Mouse (Mus musculus) CH12.LX (cell line): ENCODE data around the gene Ctps. TPM values are rescaled to one million over a fixed set of nuclear protein-coding genes. Genes with fewer than 3 reads are reported as not detected.
A peak's percentile ranks its signal among the peaks of the same experiment; 100 is the strongest.
"Not testable (repeated sequence)": the region's sequence is repeated elsewhere in the genome, so short reads cannot be mapped to it uniquely, and the experiment has no call there.

Experiments
- DNase-seq: peaks from one replicate; pipeline ENCODE4 v3.0.0-alpha.2; 2013; ENCODE audit errors: extremely low read depth
- H3K27ac ChIP-seq: 2 replicates; pipeline ENCODE4 v1.5.1; 2012; ENCODE audit warnings: low read depth, mild to moderate bottlenecking, control low read depth, moderate library complexity; ENCODE audit not compliant: insufficient read depth
- H3K27me3 ChIP-seq: replicated peaks from 2 replicates; pipeline ENCODE3; 2012; ENCODE audit warnings: inconsistent platforms
- H3K36me3 ChIP-seq, 2 experiments: replicated peaks in 1 of 2; 2 replicates each; pipeline versions ENCODE3 to v1.6.1; 2012; ENCODE audit warnings: inconsistent platforms in 1 of 2, low read length in 1 of 2, mild to moderate bottlenecking in 1 of 2, mixed read lengths in 1 of 2, moderate library complexity in 1 of 2; ENCODE audit not compliant: control insufficient read depth in 1 of 2, insufficient read depth in 1 of 2
- H3K4me1 ChIP-seq, 2 experiments: 2 replicates each; pipeline ENCODE4 v1.6.1; 2012; ENCODE audit warnings: inconsistent platforms in 1 of 2, moderate library complexity in 1 of 2; ENCODE audit not compliant: insufficient read depth in 2 of 2, control insufficient read depth in 1 of 2
- H3K4me2 ChIP-seq: 2 replicates; pipeline ENCODE4 v1.6.1; 2012; ENCODE audit warnings: low read depth, mild to moderate bottlenecking, control low read depth; ENCODE audit not compliant: poor library complexity, insufficient read depth, severe bottlenecking
- H3K4me3 ChIP-seq, 3 experiments: fragments of 150-350 bp in 1 of 3; sonication (generic) in 1 of 3; replicated peaks in 1 of 3; 2 replicates each; pipeline versions ENCODE3 to v1.5.1; 2011 to 2012; ENCODE audit warnings: low read depth in 2 of 3, low read length in 2 of 3, mild to moderate bottlenecking in 2 of 3, moderate library complexity in 2 of 3, control low read depth in 1 of 3, improper control_type of control experiment in 1 of 3, inconsistent platforms in 1 of 3, mixed read lengths in 1 of 3; ENCODE audit not compliant: poor library complexity in 1 of 3
- H3K79me2 ChIP-seq: replicated peaks from 2 replicates; pipeline ENCODE4 v1.6.1; 2012; ENCODE audit warnings: mild to moderate bottlenecking, moderate library complexity; ENCODE audit not compliant: control insufficient read depth, poor library complexity, insufficient read depth, severe bottlenecking; ENCODE audit errors: extremely low read depth
- H3K9ac ChIP-seq: 2 replicates; pipeline ENCODE4 v1.6.1; 2012; ENCODE audit warnings: low read depth, mild to moderate bottlenecking, control low read depth, moderate library complexity; ENCODE audit not compliant: insufficient read depth
- H3K9me3 ChIP-seq: replicated peaks from 2 replicates; pipeline ENCODE3; 2012; ENCODE audit warnings: low read length, inconsistent platforms, mixed read lengths
- BHLHE40 ChIP-seq: IDR thresholded peaks from 2 replicates; pipeline ENCODE4 v1.6.1; 2011; ENCODE audit warnings: mild to moderate bottlenecking, low read depth, low read length, improper control_type of control experiment
- CHD2 ChIP-seq: IDR thresholded peaks from 2 replicates; pipeline ENCODE4 v1.6.1; 2011; ENCODE audit warnings: low read length, improper control_type of control experiment
- CTCF ChIP-seq, 2 experiments: IDR thresholded peaks in 1 of 2; conservative IDR thresholded peaks in 1 of 2; 2 replicates each; pipeline ENCODE4 v1.5.1; 2011 to 2012; ENCODE audit warnings: low read depth in 2 of 2, low read length in 2 of 2, improper control_type of control experiment in 1 of 2, inconsistent platforms in 1 of 2, mild to moderate bottlenecking in 1 of 2, moderate library complexity in 1 of 2
- E2F4 ChIP-seq: IDR thresholded peaks from 2 replicates; pipeline ENCODE4 v1.6.1; 2011; ENCODE audit warnings: low read depth, low read length, improper control_type of control experiment; ENCODE audit not compliant: insufficient replicate concordance
- ELF1 ChIP-seq: IDR thresholded peaks from 2 replicates; pipeline ENCODE4 v1.6.1; 2014; ENCODE audit warnings: low read depth, mild to moderate bottlenecking, inconsistent platforms, low read length, improper control_type of control experiment
- ETS1 ChIP-seq: conservative IDR thresholded peaks from 2 replicates; pipeline ENCODE4 v1.6.1; 2012; ENCODE audit warnings: low read depth, mild to moderate bottlenecking, inconsistent platforms, low read length, improper control_type of control experiment, moderate library complexity
- HCFC1 ChIP-seq: IDR thresholded peaks from 2 replicates; pipeline ENCODE4 v1.6.1; 2012; ENCODE audit warnings: low read depth, mild to moderate bottlenecking, inconsistent platforms, low read length, improper control_type of control experiment
- IRF4 ChIP-seq: IDR thresholded peaks from 2 replicates; pipeline ENCODE4 v1.6.1; 2014; ENCODE audit warnings: low read depth, mild to moderate bottlenecking, inconsistent platforms, low read length, improper control_type of control experiment
- JUN ChIP-seq: IDR thresholded peaks from 2 replicates; pipeline ENCODE4 v1.6.1; 2011; ENCODE audit warnings: low read depth, mild to moderate bottlenecking, low read length, improper control_type of control experiment, moderate library complexity; ENCODE audit not compliant: insufficient read depth
- JUND ChIP-seq: conservative IDR thresholded peaks from 2 replicates; pipeline ENCODE4 v1.6.1; 2011; ENCODE audit warnings: low read depth, low read length, improper control_type of control experiment
- KAT2A ChIP-seq: IDR thresholded peaks from 2 replicates; pipeline ENCODE4 v1.6.1; 2012; ENCODE audit warnings: low read length, improper control_type of control experiment, inconsistent platforms; ENCODE audit not compliant: insufficient replicate concordance
- MAX ChIP-seq: IDR thresholded peaks from 2 replicates; pipeline ENCODE4 v1.6.1; 2011; ENCODE audit warnings: low read length, improper control_type of control experiment
- MAZ ChIP-seq: IDR thresholded peaks from 2 replicates; pipeline ENCODE4 v1.6.1; 2012; ENCODE audit warnings: low read depth, mild to moderate bottlenecking, inconsistent platforms, low read length, improper control_type of control experiment, moderate library complexity
- MEF2A ChIP-seq: IDR thresholded peaks from 2 replicates; pipeline ENCODE4 v1.6.1; 2014; ENCODE audit warnings: low read depth, mild to moderate bottlenecking, inconsistent platforms, low read length, improper control_type of control experiment, borderline replicate concordance
- MXI1 ChIP-seq: IDR thresholded peaks from 2 replicates; pipeline ENCODE4 v1.6.1; 2011; ENCODE audit warnings: mild to moderate bottlenecking, low read depth, low read length, improper control_type of control experiment
- MYC ChIP-seq: IDR thresholded peaks from 2 replicates; pipeline ENCODE4 v1.6.1; 2011; ENCODE audit warnings: low read depth, mild to moderate bottlenecking, improper control_type of control experiment, low read length
- NELFE ChIP-seq: IDR thresholded peaks from 2 replicates; pipeline ENCODE4 v1.6.1; 2011; ENCODE audit warnings: low read depth, low read length, improper control_type of control experiment
- PAX5 ChIP-seq: IDR thresholded peaks from 2 replicates; pipeline ENCODE4 v1.6.1; 2012; ENCODE audit warnings: low read length, inconsistent platforms, mixed read lengths
- POLR2A ChIP-seq: IDR thresholded peaks from 2 replicates; pipeline ENCODE4 v1.6.1; 2011; ENCODE audit warnings: low read depth, mild to moderate bottlenecking, improper control_type of control experiment, low read length
- POLR2AphosphoS2 ChIP-seq: IDR thresholded peaks from 2 replicates; pipeline ENCODE4 v1.6.1; 2011; ENCODE audit warnings: low read depth, low read length, improper control_type of control experiment
- RAD21 ChIP-seq: IDR thresholded peaks from 2 replicates; pipeline ENCODE4 v1.6.1; 2011; ENCODE audit warnings: low read depth, mild to moderate bottlenecking, low read length, improper control_type of control experiment, moderate library complexity
- RCOR1 ChIP-seq: conservative IDR thresholded peaks from 2 replicates; pipeline ENCODE4 v1.6.1; 2012; ENCODE audit warnings: low read depth, mild to moderate bottlenecking, inconsistent platforms, low read length, improper control_type of control experiment
- SIN3A ChIP-seq: IDR thresholded peaks from 2 replicates; pipeline ENCODE4 v1.6.1; 2012; ENCODE audit warnings: low read length, improper control_type of control experiment, inconsistent platforms
- SMC3 ChIP-seq: IDR thresholded peaks from 2 replicates; pipeline ENCODE4 v1.6.1; 2011; ENCODE audit warnings: low read depth, low read length, improper control_type of control experiment
- TCF12 ChIP-seq: IDR thresholded peaks from 2 replicates; pipeline ENCODE4 v1.6.1; 2014; ENCODE audit warnings: low read depth, mild to moderate bottlenecking, inconsistent platforms, low read length, improper control_type of control experiment
- USF1 ChIP-seq: IDR thresholded peaks from 2 replicates; pipeline ENCODE4 v1.6.1; 2014; ENCODE audit warnings: low read depth, mild to moderate bottlenecking, inconsistent platforms, low read length, improper control_type of control experiment
- USF2 ChIP-seq: conservative IDR thresholded peaks from 2 replicates; pipeline ENCODE4 v1.6.1; 2011; ENCODE audit warnings: low read depth, low read length, improper control_type of control experiment
- ZMIZ1 ChIP-seq: IDR thresholded peaks from 2 replicates; pipeline ENCODE4 v1.6.1; 2012; ENCODE audit warnings: low read depth, mild to moderate bottlenecking, inconsistent platforms, low read length, improper control_type of control experiment
- dilution Hi-C: fragments of 300-500 bp; cut with MboI; formaldehyde crosslinking; loops from 2 replicates; pipeline ENCODE4 v1.14.3; 2020; ENCODE audit warnings: low sequenced_read_pairs; ENCODE audit not compliant: extremely low pct_unique_long_range_greater_than_20kb, extremely low pct_ligation_motif_present
- in situ Hi-C: fragments of 300-500 bp; cut with MboI; formaldehyde crosslinking; loops from 3 replicates; pipeline ENCODE4 v1.14.3; 2019; ENCODE audit warnings: low sequenced_read_pairs, low pct_ligation_motif_present, low pct_unique_long_range_greater_than_20kb, mixed read lengths
- polyA plus RNA-seq: library from polyadenylated mRNA; unstranded; fragments of >175 nt; gene quantifications from 2 replicates; pipeline ENCODE4 v1.2.1, GENCODE M21; 2012; ENCODE audit warnings: low read depth; ENCODE audit not compliant: insufficient read length
- total RNA-seq, 2 experiments: library from RNA; depleted of rRNA; stranded (reverse); fragments of 300-350 nt in 1 of 2; fragments of >200 nt in 1 of 2; gene quantifications; 2 replicates each; pipeline ENCODE4 v1.2.3; 2012 to 2014

The Ctps gene
- total and polyA plus RNA-seq, 3 experiments, result 93.2 to 179 (median 140) TPM

DNA sequence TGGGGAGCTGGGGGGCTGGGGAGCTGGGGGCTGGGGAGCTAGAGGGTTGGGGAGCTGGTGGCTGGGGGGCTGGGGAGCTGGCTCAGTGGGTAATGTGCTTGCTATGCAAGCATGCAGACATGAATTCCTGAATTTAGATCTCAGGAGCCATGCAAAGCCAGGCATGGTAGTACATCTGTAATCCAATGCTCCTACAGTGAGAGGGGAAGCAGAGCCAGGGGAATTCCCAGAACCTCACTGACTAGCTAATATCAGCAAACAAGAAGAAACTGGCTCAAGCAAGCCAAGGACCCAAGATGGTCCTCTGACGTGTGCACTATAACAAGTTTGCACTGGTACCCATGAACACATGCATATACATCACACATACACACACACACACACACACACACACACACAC is 31.7 kb upstream of the Ctps start:
- Histone ChIP-seq H3K27me3 (no peaks in the 10 kb centered on the region), H3K36me3 (no peaks in the 10 kb centered on the region), H3K4me3 (no peak overlapping the region), H3K27ac (no peak overlapping the region), H3K79me2 (no peaks in the 10 kb centered on the region), H3K4me1 (peaks cover 5 to 41% of the 10 kb centered on the region in 2 experiments; a peak in 2 of 4 replicates), H3K4me2 (no peak overlapping the region), H3K9ac (no peak overlapping the region), H3K9me3 (no peaks in the 10 kb centered on the region)
- DNase-seq, result peak; percentile 41
- dilution Hi-C loops, result no loop called here
- in situ Hi-C loops, result no loop called here
- TF ChIP-seq MYC (no peak), MAZ (no peak), IRF4 (no peak), USF1 (no peak), JUND (no peak), POLR2A (no peak), E2F4 (no peak), MAX (no peak), NELFE (no peak), JUN (no peak), CHD2 (no peak), KAT2A (no peak), MXI1 (no peak), ELF1 (no peak), ETS1 (no peak), USF2 (no peak)

DNA sequence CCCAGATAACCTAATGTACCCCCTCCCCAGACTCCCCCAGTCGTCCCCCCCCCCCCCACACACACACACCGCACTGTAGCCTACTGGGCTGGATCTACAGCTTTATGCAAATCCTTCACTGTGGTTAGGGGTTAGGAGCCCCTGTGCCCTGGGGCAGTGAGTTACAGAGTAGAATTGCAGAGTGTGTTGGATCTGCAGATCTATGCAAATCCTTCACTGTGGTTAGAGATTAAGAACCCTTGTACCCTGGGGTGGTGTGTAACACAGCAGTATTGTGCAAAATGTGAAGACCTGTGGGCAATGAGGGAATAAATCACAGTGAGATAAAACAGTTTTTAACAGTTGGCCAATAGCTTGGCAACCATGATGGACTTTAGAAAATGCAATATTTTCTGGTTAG is 28.8 kb upstream of the Ctps start:
- H3K9ac ChIP-seq, result no peak overlapping the region
- no peak overlapping the region for H3K4me3 ChIP-seq
- dilution Hi-C loops (no loop called here), in situ Hi-C loops (loop anchor here (25.0 kb wide), 1 partner anchor 263 kb away; the partner anchor contains the start of gene Rims3)
- DNase-seq, result peak; percentile 45
- no peaks in the 10 kb centered on the region for H3K79me2 ChIP-seq
- H3K9me3 ChIP-seq, result no peaks in the 10 kb centered on the region
- H3K4me1 ChIP-seq, result peaks cover 2 to 36% of the 10 kb centered on the region in 2 experiments; a peak in 2 of 4 replicates
- H3K27me3 ChIP-seq, result peaks cover 3% of the 10 kb centered on the region
- H3K27ac ChIP-seq, result no peak overlapping the region
- TF ChIP-seq KAT2A, result no peak
- no peak for TF ChIP-seq HCFC1
- TF ChIP-seq RAD21, result no peak
- TF ChIP-seq USF2, result no peak
- TF ChIP-seq CHD2, result no peak
- TF ChIP-seq E2F4, result no peak
- TF ChIP-seq ZMIZ1, result no peak
- TF ChIP-seq ELF1, result no peak
- TF ChIP-seq NELFE, result no peak
- TF ChIP-seq BHLHE40, result no peak
- no peak for TF ChIP-seq PAX5
- TF ChIP-seq SMC3, result no peak
- no peak for TF ChIP-seq POLR2AphosphoS2
- no peak for TF ChIP-seq SIN3A
- no peak for TF ChIP-seq ETS1
- no peak for TF ChIP-seq MEF2A
- no peak for TF ChIP-seq RCOR1
- TF ChIP-seq CTCF (conservative IDR thresholded peaks at IDR 0.05 in 1 of 2, IDR thresholded peaks at IDR 0.05 in 1 of 2; ENCODE audit: low read depth in 2 of 2, low read length in 2 of 2), result no peak
- no peak for TF ChIP-seq TCF12
- no peak for TF ChIP-seq MYC
- no peak overlapping the region; the same call in 1 of the 2 replicates for H3K4me2 ChIP-seq
- H3K36me3 ChIP-seq, result no peaks in the 10 kb centered on the region

DNA sequence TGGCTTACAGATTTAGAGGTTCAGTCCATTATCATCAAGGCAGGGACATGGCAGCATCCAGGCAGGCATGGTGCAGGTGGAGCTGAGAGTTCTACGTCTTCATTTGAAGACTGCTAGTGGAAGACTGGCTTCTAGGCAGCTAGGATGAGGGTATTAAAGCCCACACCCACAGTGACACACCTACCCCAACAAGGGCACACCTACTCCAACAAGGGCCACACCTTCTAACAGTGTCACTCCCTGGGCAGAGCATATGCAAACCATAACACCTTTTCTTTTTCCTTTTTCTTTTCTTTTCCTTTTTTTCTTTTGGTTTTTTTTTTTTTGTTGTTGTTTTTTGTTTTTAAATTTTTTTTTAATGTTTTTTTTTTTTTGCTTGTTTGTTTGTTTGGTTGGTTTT is 26.1 kb upstream of the Ctps start:
- H3K79me2 ChIP-seq, DNase-seq, H3K9me3 ChIP-seq, H3K27me3 ChIP-seq, H3K4me3 ChIP-seq, dilution Hi-C loops, H3K4me2 ChIP-seq, H3K9ac ChIP-seq, H3K36me3 ChIP-seq, H3K27ac ChIP-seq: not testable (repeated sequence)
- H3K4me1 ChIP-seq, result peaks cover 2 to 17% of the 10 kb centered on the region in 2 experiments; a peak in 2 of 4 replicates
- in situ Hi-C loops, result loop anchor here (25.0 kb wide), 1 partner anchor 266 kb away; the partner anchor contains the start of gene Rims3
